Mouse (Mus musculus) lung, postnatal 25 days (tissue): ENCODE measurements around the gene Cdyl2.

Experiments used
- DNase-seq: peaks from one replicate; pipeline ENCODE4 v3.0.0; 2022; ENCODE audit warnings: low spot score

Gene Cdyl2

DNA sequence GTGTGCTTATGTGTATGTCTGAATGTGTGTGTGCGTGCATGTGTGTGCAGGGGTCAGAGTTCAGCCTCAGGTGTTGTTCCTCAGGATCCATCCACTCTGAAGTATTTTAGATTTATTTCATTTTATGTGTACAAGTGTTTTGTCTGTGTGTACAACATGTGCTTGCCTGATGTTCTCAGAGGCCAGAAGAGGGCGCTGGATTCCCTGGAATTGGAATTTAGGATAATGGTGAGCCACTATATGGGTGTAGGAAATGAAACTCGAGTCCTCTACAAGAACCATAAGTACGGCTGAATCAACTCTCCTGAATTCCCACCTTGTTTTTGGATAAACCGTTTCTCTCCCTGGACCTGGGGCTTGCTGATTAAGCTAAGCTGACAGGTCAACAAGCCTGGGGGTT lies 61.2 kb downstream of the Cdyl2 start:
- no peak for DNase-seq

DNA sequence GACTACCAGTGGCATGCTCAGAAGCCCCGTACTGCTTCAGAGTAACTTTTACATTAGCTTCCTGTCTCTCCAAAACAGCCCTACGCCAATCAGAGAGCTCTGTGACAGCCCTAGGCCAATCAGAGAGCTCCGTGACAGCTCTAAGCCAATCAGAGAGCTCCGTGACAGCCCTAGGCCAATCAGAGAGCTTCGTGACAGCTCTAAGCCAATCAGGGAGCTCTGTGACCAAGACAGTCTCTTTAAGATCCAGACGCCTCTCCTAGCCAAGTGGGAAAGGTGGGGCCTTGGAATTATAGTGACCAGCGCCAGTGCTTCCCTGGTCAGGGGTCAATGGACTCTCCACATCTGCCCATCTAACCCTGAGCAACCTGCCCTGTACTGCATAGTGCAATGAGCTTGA lies 62.2 kb downstream of the Cdyl2 start:
- no peak for DNase-seq

GRCm38 (mm10) chr8:116668977-116669376 lies 63.8 kb downstream of the Cdyl2 start:
- DNase-seq = no peak

DNA sequence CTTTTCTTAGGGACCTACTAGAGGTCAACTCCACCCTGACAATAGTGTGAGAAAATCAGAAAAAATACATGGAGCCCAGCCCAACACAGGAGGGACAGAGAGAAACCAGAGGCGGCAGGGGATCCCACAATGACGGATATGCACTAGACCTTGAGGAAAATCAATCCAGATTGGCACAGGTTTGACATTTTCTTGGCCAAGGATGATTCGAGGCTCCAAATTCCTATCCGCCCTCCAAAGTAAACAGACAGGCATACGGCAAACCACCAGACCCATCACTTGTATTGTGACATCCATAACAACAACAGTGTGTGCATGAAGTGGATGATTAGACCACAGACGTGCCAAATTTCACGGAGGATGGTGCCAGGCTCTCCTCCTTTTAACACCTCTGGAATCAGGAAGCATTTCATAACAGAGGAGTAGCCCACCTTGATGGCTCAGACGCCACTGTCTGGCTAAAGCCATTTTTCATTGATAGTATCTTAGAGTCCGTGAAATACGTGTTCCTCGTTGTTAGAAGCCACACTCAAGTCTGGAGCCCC lies 65.9 kb downstream of the Cdyl2 start:
- no peak for DNase-seq

DNA sequence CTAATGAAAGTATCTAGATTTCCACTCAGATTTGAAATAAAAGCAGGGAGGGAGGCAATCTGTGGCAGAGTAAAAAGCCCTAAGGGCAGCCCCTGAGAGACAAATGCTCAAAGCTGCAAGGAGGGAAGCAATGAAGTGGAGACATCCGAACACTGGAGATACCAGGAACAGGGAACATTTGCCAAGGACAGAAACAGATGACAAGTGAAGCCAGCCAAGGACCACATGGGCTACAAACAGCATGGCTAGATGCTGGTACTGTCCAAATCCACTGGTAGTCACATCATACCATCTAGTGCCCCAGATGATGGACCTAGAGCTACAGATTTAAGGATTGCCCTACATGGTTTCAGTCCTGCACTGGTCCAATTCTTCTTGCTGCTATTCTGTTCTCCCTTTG lies 71.3 kb downstream of the Cdyl2 start:
- no peak for DNase-seq

GRCm38 (mm10) chr8:116656811-116657210 lies 76.0 kb downstream of the Cdyl2 start:
- no peak for DNase-seq

- DNase-seq = no peak
Observed at GRCm38 (mm10) chr8:116654881-116655280, 77.9 kb downstream of the Cdyl2 start.

DNA sequence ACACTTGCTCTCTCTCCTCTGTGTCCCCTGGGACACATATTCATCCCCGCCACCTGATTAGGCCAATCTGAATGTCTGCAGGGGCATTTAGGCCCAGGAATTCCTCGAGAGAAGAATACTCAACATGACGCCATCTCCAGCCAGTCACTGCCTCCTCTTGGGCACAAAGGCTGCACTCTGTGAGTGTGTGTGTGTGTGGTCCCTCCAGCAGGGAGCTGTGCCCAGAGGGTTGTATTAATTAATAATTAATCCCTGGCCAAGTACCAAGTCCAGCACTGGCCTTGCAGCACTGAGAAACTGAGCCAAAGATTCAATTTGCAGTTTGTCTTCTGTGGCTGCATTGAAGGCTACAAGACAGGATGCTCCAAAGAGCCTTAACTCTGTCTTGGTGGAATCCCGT lies 79.8 kb downstream of the Cdyl2 start:
- DNase-seq = no peak

- DNase-seq = no peak
Observed at GRCm38 (mm10) chr8:116649975-116650725, 82.6 kb downstream of the Cdyl2 start.

DNA sequence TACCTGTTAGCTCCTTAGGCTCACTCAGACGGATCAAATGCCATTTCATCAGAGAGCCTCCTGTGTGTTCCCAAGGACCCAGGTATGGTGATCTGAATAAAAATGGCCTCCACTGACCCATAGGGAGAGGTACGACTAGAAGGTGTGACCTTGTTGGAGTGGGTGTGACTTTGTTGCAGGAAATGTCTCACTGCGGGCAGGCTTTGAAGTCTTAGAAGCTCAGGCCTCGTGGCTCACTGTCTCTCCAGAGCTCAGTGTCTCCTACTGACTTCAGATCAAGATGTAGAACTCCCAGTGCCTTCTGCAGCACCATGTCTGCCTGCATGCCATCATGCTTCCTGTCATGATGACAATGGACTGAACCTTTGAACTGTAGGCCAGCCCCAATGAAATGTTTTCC lies 87.4 kb downstream of the Cdyl2 start:
- DNase-seq = no peak

- no peak for DNase-seq
Observed at GRCm38 (mm10) chr8:116640925-116641324, 91.9 kb downstream of the Cdyl2 start.

DNA sequence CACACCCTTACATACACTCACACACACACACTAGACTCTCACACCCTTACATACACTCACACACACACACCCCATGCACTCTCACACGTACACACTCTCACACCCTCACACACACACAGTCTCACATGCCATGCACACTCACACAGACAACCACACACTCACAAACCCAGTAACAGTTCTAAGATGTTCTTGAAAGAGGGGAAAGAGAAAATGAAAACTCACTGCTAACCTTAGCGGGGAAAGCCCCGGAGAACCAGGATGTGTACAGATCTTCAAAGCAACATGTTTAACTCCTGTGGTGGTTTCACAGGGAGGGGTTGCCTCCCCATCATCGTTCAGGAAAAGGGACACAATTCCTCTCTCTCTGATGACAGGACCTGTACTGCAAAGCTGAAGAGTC lies 94.8 kb downstream of the Cdyl2 start:
- DNase-seq = no peak

GRCm38 (mm10) chr8:116637193-116637592 lies 95.6 kb downstream of the Cdyl2 start:
- DNase-seq = no peak

DNA sequence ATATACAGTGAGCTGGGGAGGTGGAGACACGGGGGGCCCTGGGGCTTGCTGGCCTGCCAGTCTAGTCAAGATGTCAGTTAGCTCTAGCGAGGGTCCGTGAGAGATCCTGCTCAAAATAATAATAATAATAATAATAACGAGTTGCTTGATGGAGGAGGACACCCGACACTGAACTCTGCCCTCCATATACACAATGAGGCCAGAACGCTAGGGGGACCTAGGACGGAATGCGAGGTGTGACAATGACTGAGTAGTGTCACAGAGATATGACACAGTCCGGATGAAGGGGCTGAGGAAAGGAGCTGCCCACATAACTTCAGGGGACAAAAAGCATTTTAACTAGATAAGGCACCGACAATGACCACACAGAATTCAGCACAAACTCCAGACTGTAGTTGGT lies 96.4 kb downstream of the Cdyl2 start:
- no peak for DNase-seq

DNA sequence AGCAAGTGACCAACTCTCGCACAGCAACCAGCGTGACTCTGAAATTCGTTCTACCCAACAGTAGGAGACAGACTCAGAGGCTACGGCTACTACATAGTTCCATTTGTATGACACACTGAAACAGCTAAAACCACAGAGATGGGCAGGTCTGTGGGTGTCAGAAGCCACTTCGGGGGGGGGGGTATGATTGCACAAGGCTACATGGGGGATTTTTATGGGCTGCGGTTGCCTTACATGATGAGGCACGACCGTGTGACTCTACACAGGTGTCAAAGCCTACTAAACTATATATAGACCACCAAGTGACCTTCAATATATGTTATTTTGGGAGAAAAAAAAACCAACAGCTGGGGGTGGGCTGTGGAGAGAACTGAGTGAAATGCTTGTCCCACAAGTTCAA lies 96.8 kb downstream of the Cdyl2 start:
- no peak for DNase-seq

DNA sequence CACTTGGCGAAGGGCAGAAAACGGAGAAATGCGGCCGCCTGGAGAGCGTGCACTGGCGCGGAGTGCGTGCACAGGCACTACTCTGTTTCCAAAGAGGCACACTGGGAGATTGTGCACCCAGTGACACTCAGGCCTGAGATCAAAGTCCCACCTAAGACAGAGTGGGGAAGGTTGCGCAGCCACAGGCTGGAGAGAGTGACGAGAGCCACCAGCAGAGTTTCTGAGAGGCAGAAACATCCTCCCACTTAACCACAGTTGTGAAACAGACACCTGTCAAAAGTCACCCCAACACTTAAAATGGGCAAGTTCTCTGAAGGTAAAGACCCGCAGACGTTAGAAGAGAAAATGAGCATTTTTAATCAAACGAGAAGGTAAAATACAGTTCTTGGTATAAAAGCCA lies 97.5 kb downstream of the Cdyl2 start:
- peak; percentile 14 for DNase-seq

- no peak for DNase-seq
Observed at GRCm38 (mm10) chr8:116634436-116634835, 98.4 kb downstream of the Cdyl2 start.

GRCm38 (mm10) chr8:116633470-116634150 lies 99.2 kb downstream of the Cdyl2 start:
- peak; percentile 18 for DNase-seq

DNA sequence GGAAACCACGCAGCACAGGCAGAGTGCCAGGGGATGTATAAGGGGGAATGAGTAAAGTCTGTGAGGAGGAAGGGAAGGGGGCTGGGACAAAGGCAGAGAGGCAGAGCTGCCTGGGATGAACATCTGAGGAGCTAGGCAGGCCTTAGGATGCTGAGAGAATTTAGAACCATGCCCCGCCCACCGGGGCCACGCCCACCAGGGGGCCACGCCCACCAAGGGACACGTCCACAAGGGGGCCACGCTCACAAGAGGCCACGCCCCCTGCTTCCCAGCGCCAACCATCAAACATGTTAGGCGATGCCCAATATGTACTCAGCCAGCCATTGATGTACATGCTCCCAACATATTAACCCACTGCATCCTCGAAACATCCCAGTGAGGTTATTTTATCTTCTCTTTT lies 102.7 kb downstream of the Cdyl2 start:
- DNase-seq = no peak

- no peak for DNase-seq
Observed at GRCm38 (mm10) chr8:116628975-116629374, 103.8 kb downstream of the Cdyl2 start.

GRCm38 (mm10) chr8:116627854-116628479 lies 104.8 kb downstream of the Cdyl2 start:
- DNase-seq = no peak

- DNase-seq = no peak
Observed at GRCm38 (mm10) chr8:116623591-116623990, 109.2 kb downstream of the Cdyl2 start.

- DNase-seq = no peak
Observed at GRCm38 (mm10) chr8:116622326-116622725, 110.5 kb downstream of the Cdyl2 start.
